Mouse (Mus musculus) heart, embryonic 10.5 days (tissue): Measurements from ENCODE around the gene Pik3c2b. TPM values are rescaled to one million over a fixed set of nuclear protein-coding genes. Genes with fewer than 3 reads are reported as not detected.

Source experiments
- DNase-seq: peaks from one replicate; pipeline ENCODE4 v3.0.0-alpha.2; 2017; ENCODE audit warnings: low spot score
- H3K27ac ChIP-seq: fragments of 300-500 bp; sonication (generic); 2 replicates; pipeline ENCODE4 v1.5.1; 2016; ENCODE audit warnings: mild to moderate bottlenecking
- H3K27me3 ChIP-seq: fragments of 300-500 bp; sonication (generic); 2 replicates; pipeline ENCODE4 v1.6.1; 2016; ENCODE audit warnings: mild to moderate bottlenecking; ENCODE audit not compliant: poor library complexity, insufficient read depth, severe bottlenecking
- H3K36me3 ChIP-seq: fragments of 300-500 bp; sonication (generic); 2 replicates; pipeline ENCODE4 v1.6.1; 2016; ENCODE audit warnings: mild to moderate bottlenecking, moderate library complexity
- H3K4me1 ChIP-seq: fragments of 300-500 bp; sonication (generic); 2 replicates; pipeline ENCODE4 v1.6.1; 2016; ENCODE audit warnings: mild to moderate bottlenecking
- H3K4me3 ChIP-seq: fragments of 300-500 bp; sonication (generic); 2 replicates; pipeline ENCODE4 v1.5.1; 2016; ENCODE audit warnings: mild to moderate bottlenecking, moderate library complexity
- H3K9me3 ChIP-seq: fragments of 300-500 bp; sonication (generic); 2 replicates; pipeline ENCODE4 v1.6.1; 2016; ENCODE audit warnings: mild to moderate bottlenecking, moderate library complexity
- WGBS: fragments of 180-500 bp; shearing (Covaris S2); methylation state at CpG from one replicate; pipeline ENCODE4 v1.1.7; 2016; 5-methylcytosine and 5-hydroxymethylcytosine counted together
- polyA plus RNA-seq: library from polyadenylated mRNA; unstranded; fragments of >200 nt; fragmentation: Nextera tagmentation; extraction: Ambion mirVana; gene quantifications from 2 replicates; pipeline ENCODE4 v1.2.1, GENCODE M21; 2016

Pik3c2b gene
- polyA plus RNA-seq, 1 experiment from 2014 or later, result 7.9 TPM

DNA sequence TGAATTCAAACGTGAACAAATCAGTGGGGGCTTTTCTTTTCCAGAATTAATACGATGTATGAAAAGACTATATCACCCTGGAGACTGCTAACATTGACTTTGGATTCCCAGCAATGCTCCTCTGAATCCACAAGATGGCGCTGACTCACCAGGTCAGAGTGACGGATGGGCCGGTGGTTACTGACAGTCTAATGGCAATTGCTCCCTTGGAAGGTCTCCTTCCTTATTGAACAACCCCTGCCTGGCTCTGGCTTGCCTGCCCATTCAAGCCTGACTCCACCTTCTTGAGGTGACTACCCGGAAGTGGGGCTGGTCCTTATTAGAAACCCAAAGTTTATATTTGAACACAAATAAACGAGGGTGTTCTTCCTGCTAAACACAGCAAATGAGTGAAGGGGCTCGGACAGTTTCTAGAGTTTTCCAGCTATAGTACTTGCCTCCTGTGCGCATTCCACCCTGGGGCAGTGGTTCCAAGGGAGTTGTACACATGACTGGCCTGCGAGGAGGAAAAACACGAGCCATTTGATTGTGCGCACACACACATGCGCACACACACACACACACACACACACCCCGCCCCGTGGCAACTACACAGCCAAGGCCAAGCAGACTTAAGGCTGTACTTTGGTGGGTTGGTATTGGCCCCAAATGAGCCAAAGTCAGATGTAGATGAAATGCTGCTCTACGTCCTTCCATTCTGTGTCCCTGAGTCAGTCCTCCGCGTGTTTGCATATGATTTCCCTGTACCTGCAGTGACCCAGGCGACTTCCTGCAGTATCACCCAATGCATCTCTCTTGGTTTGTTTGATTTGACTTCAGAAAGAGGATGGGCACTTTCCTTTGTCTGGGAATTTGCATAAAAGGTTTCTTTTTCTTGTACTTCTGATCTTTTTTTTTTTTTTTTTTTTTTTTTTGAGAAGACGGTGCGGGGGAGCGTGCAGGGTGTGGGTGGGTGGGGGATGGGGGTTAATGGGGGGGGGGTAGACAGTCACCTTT is 100.8 kb downstream of the Pik3c2b start:
- no peak overlapping the region for H3K4me3 ChIP-seq
- H3K27me3 ChIP-seq, result no peaks in the 10 kb centered on the region
- no peak overlapping the region for H3K27ac ChIP-seq
- H3K9me3 ChIP-seq, result no peaks in the 10 kb centered on the region
- DNase-seq, result no peak
- WGBS, result 62% methylated on average over 22 of the region's 22 CpGs
- H3K4me1 ChIP-seq, result 0 out of 2 replicates have a peak, but pooled peaks cover 3% of the 10 kb centered on the region
- H3K36me3 ChIP-seq, result peaks cover 10% of the 10 kb centered on the region

DNA sequence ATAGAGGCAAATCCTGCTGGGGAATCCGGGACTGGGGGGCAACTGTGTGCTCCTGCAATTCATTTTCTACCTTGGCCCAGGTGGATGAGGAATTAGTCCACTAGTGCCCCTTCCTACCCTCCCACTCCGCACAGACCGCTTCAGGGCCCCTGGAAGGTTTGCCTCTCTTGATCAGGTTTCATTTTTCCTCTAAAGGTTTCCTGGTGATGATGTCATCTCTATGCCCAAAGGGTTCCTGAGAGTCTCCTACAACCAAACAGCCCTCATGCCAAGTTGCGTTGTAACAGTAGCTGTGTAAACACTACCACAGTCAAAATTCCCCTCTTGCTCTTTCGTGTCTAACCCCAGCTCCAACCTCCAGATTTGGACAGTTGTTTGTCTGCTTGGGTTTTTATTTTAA is 101.9 kb downstream of the Pik3c2b start:
- no peaks in the 10 kb centered on the region for H3K9me3 ChIP-seq
- 85% methylated on average over 5 of the region's 5 CpGs for WGBS
- H3K4me3 ChIP-seq, result no peak overlapping the region
- H3K27ac ChIP-seq, result no peak overlapping the region
- H3K36me3 ChIP-seq, result peaks cover 4% of the 10 kb centered on the region; the same call in 1 of the 2 replicates
- H3K4me1 ChIP-seq, result 0 out of 2 replicates have a peak, but pooled peaks cover 3% of the 10 kb centered on the region
- H3K27me3 ChIP-seq, result no peaks in the 10 kb centered on the region
- DNase-seq, result no peak

DNA sequence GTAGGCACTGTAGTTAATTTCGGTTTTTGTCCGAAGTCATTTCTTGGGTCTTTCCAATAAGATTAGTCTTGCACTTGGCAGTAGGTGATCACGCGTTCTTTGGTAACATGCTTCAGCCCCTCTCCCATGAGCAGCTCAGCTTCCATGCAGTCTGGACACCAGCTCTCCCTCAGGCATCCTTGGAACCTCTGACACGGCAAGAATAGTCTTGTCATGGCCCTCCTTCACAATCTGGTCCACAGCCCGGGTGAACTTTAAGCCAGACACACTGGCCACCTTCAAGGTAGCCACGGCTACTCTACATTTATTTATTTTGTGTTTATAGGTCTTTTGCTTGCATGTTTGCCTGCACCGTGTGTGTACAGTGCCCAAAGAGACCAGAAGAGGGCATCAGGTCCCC is 102.7 kb downstream of the Pik3c2b start:
- 0 out of 2 replicates have a peak, but pooled peaks cover 3% of the 10 kb centered on the region for H3K4me1 ChIP-seq
- no peaks in the 10 kb centered on the region for H3K36me3 ChIP-seq
- no peak for DNase-seq
- no peak overlapping the region for H3K4me3 ChIP-seq
- H3K27me3 ChIP-seq, result no peaks in the 10 kb centered on the region
- no peaks in the 10 kb centered on the region for H3K9me3 ChIP-seq
- no peak overlapping the region for H3K27ac ChIP-seq
- WGBS, result 91% methylated on average over 8 of the region's 8 CpGs

DNA sequence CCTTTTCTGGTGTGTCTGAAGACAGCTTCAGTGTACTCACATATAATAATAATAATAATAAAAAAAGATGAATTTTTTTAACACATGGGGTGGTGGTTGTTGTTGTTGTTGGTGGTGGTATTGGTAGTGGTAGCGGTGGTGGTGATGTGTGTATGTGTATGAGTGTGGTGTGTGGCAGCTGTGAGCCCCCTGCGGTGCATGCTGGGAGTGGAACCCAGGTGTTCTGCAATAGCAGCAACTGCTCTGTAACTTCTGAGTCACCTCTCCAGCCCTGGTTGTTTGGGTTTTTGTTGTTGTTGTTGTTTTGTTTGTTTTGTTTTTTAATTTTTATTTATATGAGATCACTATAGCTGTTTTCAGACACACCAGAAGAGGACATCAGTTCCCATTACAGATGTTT is 105.1 kb downstream of the Pik3c2b start:
- Histone ChIP-seq H3K36me3 (no peaks in the 10 kb centered on the region), H3K27me3 (no peaks in the 10 kb centered on the region), H3K9me3 (no peaks in the 10 kb centered on the region), H3K4me3 (no peak overlapping the region), H3K4me1 (0 out of 2 replicates have a peak, but pooled peaks cover 3% of the 10 kb centered on the region), H3K27ac (no peak overlapping the region)
- no peak for DNase-seq
- 89% methylated on average over 2 of the region's 2 CpGs for WGBS

DNA sequence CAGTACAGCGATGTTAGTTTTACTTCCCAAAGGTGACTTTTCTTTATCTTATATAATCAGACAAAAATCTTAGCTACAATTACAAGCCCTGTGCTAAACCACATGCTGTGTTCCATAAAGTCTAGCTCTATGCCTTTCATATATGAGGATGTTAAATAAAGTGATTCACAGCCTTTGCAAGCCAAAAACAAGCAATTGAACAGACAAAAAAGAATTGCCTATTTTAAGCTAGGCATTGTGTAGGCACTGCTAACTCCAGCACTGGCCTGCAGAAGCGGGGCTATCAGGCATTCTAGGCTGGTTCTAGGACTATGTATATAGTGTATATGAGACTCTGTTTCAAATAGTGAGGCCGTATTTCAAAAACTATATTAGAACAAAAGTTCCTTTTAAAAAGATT is 106.7 kb downstream of the Pik3c2b start:
- Histone ChIP-seq H3K27ac (no peak overlapping the region), H3K4me1 (no peaks in the 10 kb centered on the region), H3K36me3 (no peaks in the 10 kb centered on the region), H3K4me3 (no peak overlapping the region), H3K9me3 (no peaks in the 10 kb centered on the region), H3K27me3 (no peaks in the 10 kb centered on the region)
- WGBS, result 83% methylated on average over 3 of the region's 3 CpGs
- no peak for DNase-seq

DNA sequence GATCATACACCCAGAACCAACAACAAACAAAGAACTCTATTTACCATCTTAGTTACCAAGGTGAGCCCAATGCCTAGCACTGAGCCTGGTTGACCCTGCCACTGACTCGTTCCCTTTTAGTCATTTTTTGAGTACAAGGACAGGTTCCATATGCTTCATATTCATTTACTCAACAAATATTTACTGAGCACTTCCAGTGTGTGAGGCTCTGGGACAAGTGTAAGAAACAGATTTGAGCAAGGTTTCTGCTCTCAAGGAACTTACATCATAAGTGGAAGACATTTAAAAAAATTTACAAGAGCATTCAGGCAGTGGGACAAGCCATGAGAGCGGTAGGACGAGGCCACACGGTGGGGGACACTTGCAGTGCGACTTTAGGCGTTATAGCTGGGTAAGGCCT is 109.8 kb downstream of the Pik3c2b start:
- Histone ChIP-seq H3K27ac (no peak overlapping the region), H3K4me1 (peaks cover 7% of the 10 kb centered on the region), H3K9me3 (no peaks in the 10 kb centered on the region), H3K4me3 (no peak overlapping the region), H3K27me3 (peaks cover 20% of the 10 kb centered on the region), H3K36me3 (no peaks in the 10 kb centered on the region)
- WGBS, result 75% methylated on average over 6 of the region's 6 CpGs
- DNase-seq, result no peak

Other genes with a start within 250 kb of the Pik3c2b start
- gene Lrrn2, start 165.4 kb upstream of the Pik3c2b start, polyA plus RNA-seq, result 5.1 and 6.3 TPM in 2 replicates
- gene Mdm4, start 15.1 kb upstream of the Pik3c2b start, polyA plus RNA-seq, result 30.7 and 32.8 TPM in 2 replicates
- gene Ppp1r15b, start 85.5 kb downstream of the Pik3c2b start, polyA plus RNA-seq, result 44.9 and 46.1 TPM in 2 replicates
- gene Plekha6, start 118.5 kb downstream of the Pik3c2b start, polyA plus RNA-seq, result 13.5 and 14.2 TPM in 2 replicates